Mouse (Mus musculus): ENCODE results near the gene 1700034J05Rik. TPM values are rescaled to one million over a fixed set of nuclear protein-coding genes. Genes with fewer than 3 reads are reported as not detected.

The 1700034J05Rik gene
- polyA plus RNA-seq, 1 experiment from 2014 or later, result 0.54 TPM

- Histone ChIP-seq H3K4me3 (ENCODE audit: low read depth, low read length) (no peak overlapping the region), H3K4me2 (replicated peaks; ENCODE audit: low read depth, low read length) (no peak overlapping the region), H3K27me3 (ENCODE audit: control insufficient read depth, insufficient read depth, low read length) (no peaks in the 10 kb centered on the region), H3K4me1 (ENCODE audit: control insufficient read depth, insufficient read depth, low read length) (peaks cover 5% of the 10 kb centered on the region), H3K9ac (replicated peaks; ENCODE audit: low read depth, low read length) (no peak overlapping the region), H3K9me3 (ENCODE audit: control insufficient read depth, low read depth, low read length) (no peaks in the 10 kb centered on the region), H3K36me3 (ENCODE audit: control insufficient read depth, insufficient read depth, low read length) (no peaks in the 10 kb centered on the region), H3K27ac (ENCODE audit: low read length) (no peak overlapping the region)
- ATAC-seq (ENCODE audit: insufficient number of reproducible peaks, insufficient read depth, low FRiP score, low read depth), result no peak
- WGBS, result 67% methylated on average over 5 of the region's 5 CpGs
Observed at GRCm38 (mm10) chr6:146960956-146961355, 6.7 kb upstream of the 1700034J05Rik start.

GRCm38 (mm10) chr6:146959908-146960680, 5.9 kb upstream of the 1700034J05Rik start:
- ATAC-seq (ENCODE audit: insufficient number of reproducible peaks, insufficient read depth, low FRiP score, low read depth), result no peak
- Histone ChIP-seq H3K4me1 (ENCODE audit: control insufficient read depth, insufficient read depth, low read length) (peaks cover 7% of the 10 kb centered on the region; the same call in 1 of the 2 replicates), H3K36me3 (ENCODE audit: control insufficient read depth, insufficient read depth, low read length) (no peaks in the 10 kb centered on the region), H3K4me2 (replicated peaks; ENCODE audit: low read depth, low read length) (no peak overlapping the region), H3K4me3 (ENCODE audit: low read depth, low read length) (no peak overlapping the region), H3K9ac (replicated peaks; ENCODE audit: low read depth, low read length) (no peak overlapping the region), H3K27me3 (ENCODE audit: control insufficient read depth, insufficient read depth, low read length) (no peaks in the 10 kb centered on the region), H3K9me3 (ENCODE audit: control insufficient read depth, low read depth, low read length) (no peaks in the 10 kb centered on the region), H3K27ac (ENCODE audit: low read length) (no peak overlapping the region)
- WGBS, result 73% methylated on average over 9 of the region's 9 CpGs

- Histone ChIP-seq H3K9me3 (ENCODE audit: control insufficient read depth, low read depth, low read length) (no peaks in the 10 kb centered on the region), H3K27me3 (ENCODE audit: control insufficient read depth, insufficient read depth, low read length) (no peaks in the 10 kb centered on the region), H3K4me2 (replicated peaks; ENCODE audit: low read depth, low read length) (no peak overlapping the region), H3K4me1 (ENCODE audit: control insufficient read depth, insufficient read depth, low read length) (peaks cover 7% of the 10 kb centered on the region; the same call in 1 of the 2 replicates), H3K9ac (replicated peaks; ENCODE audit: low read depth, low read length) (no peak overlapping the region), H3K36me3 (ENCODE audit: control insufficient read depth, insufficient read depth, low read length) (no peaks in the 10 kb centered on the region), H3K27ac (ENCODE audit: low read length) (no peak overlapping the region), H3K4me3 (ENCODE audit: low read depth, low read length) (no peak overlapping the region)
- ATAC-seq (ENCODE audit: insufficient number of reproducible peaks, insufficient read depth, low FRiP score, low read depth), result no peak
- WGBS, result 75% methylated on average over 1 of the region's 1 CpGs
Observed at GRCm38 (mm10) chr6:146958694-146959093, 4.5 kb upstream of the 1700034J05Rik start.

- Histone ChIP-seq H3K9me3 (ENCODE audit: control insufficient read depth, low read depth, low read length) (no peaks in the 10 kb centered on the region), H3K27me3 (ENCODE audit: control insufficient read depth, insufficient read depth, low read length) (no peaks in the 10 kb centered on the region), H3K4me3 (ENCODE audit: low read depth, low read length) (no peak overlapping the region), H3K4me2 (replicated peaks; ENCODE audit: low read depth, low read length) (no peak overlapping the region), H3K4me1 (ENCODE audit: control insufficient read depth, insufficient read depth, low read length) (peaks cover 7% of the 10 kb centered on the region; the same call in 1 of the 2 replicates), H3K36me3 (ENCODE audit: control insufficient read depth, insufficient read depth, low read length) (no peaks in the 10 kb centered on the region), H3K9ac (replicated peaks; ENCODE audit: low read depth, low read length) (no peak overlapping the region), H3K27ac (ENCODE audit: low read length) (no peak overlapping the region)
- 85% methylated on average over 1 of the region's 1 CpGs for WGBS
- ATAC-seq (ENCODE audit: insufficient number of reproducible peaks, insufficient read depth, low FRiP score, low read depth), result no peak
Observed at GRCm38 (mm10) chr6:146956961-146957360, 2.7 kb upstream of the 1700034J05Rik start.

- no peaks in the 10 kb centered on the region for H3K27me3 ChIP-seq (ENCODE audit: control insufficient read depth, insufficient read depth, low read length)
- peaks cover 6% of the 10 kb centered on the region; the same call in 1 of the 2 replicates for H3K4me1 ChIP-seq (ENCODE audit: control insufficient read depth, insufficient read depth, low read length)
- H3K9ac ChIP-seq (replicated peaks; ENCODE audit: low read depth, low read length), result no peak overlapping the region
- no peak overlapping the region for H3K4me3 ChIP-seq (ENCODE audit: low read depth, low read length)
- H3K36me3 ChIP-seq (ENCODE audit: control insufficient read depth, insufficient read depth, low read length), result no peaks in the 10 kb centered on the region
- no peak overlapping the region for H3K27ac ChIP-seq (ENCODE audit: low read length)
- 48% methylated on average over 12 of the region's 12 CpGs for WGBS
- H3K4me2 ChIP-seq (replicated peaks; ENCODE audit: low read depth, low read length), result no peak overlapping the region
- no peaks in the 10 kb centered on the region for H3K9me3 ChIP-seq (ENCODE audit: control insufficient read depth, low read depth, low read length)
- ATAC-seq (ENCODE audit: insufficient number of reproducible peaks, insufficient read depth, low FRiP score, low read depth), result peak; percentile 83; the same call in 1 of the 2 replicates
Observed at GRCm38 (mm10) chr6:146955896-146956295, 1.7 kb upstream of the 1700034J05Rik start.

- Histone ChIP-seq H3K9me3 (ENCODE audit: control insufficient read depth, low read depth, low read length) (no peaks in the 10 kb centered on the region), H3K27me3 (ENCODE audit: control insufficient read depth, insufficient read depth, low read length) (no peaks in the 10 kb centered on the region), H3K4me2 (replicated peaks; ENCODE audit: low read depth, low read length) (no peak overlapping the region), H3K9ac (replicated peaks; ENCODE audit: low read depth, low read length) (no peak overlapping the region), H3K4me3 (ENCODE audit: low read depth, low read length) (no peak overlapping the region), H3K36me3 (ENCODE audit: control insufficient read depth, insufficient read depth, low read length) (no peaks in the 10 kb centered on the region), H3K4me1 (ENCODE audit: control insufficient read depth, insufficient read depth, low read length) (0 out of 2 replicates have a peak, but pooled peaks cover 4% of the 10 kb centered on the region), H3K27ac (ENCODE audit: low read length) (no peak overlapping the region)
- no peak for ATAC-seq (ENCODE audit: insufficient number of reproducible peaks, insufficient read depth, low FRiP score, low read depth)
- 60% methylated on average over 1 of the region's 1 CpGs for WGBS
Observed at GRCm38 (mm10) chr6:146955475-146955874, 1.3 kb upstream of the 1700034J05Rik start.

- Histone ChIP-seq H3K9ac (replicated peaks; ENCODE audit: low read depth, low read length) (no peak overlapping the region), H3K9me3 (ENCODE audit: control insufficient read depth, low read depth, low read length) (no peaks in the 10 kb centered on the region), H3K4me1 (ENCODE audit: control insufficient read depth, insufficient read depth, low read length) (peaks cover 22% of the 10 kb centered on the region; the same call in 1 of the 2 replicates), H3K36me3 (ENCODE audit: control insufficient read depth, insufficient read depth, low read length) (no peaks in the 10 kb centered on the region), H3K27me3 (ENCODE audit: control insufficient read depth, insufficient read depth, low read length) (no peaks in the 10 kb centered on the region), H3K4me2 (replicated peaks; ENCODE audit: low read depth, low read length) (no peak overlapping the region), H3K4me3 (ENCODE audit: low read depth, low read length) (no peak overlapping the region), H3K27ac (ENCODE audit: low read length) (no peak overlapping the region)
- no peak for ATAC-seq (ENCODE audit: insufficient number of reproducible peaks, insufficient read depth, low FRiP score, low read depth)
- 30% methylated on average over 1 of the region's 1 CpGs for WGBS
Observed at GRCm38 (mm10) chr6:146950454-146950832, 3.8 kb downstream of the 1700034J05Rik start.

- Histone ChIP-seq H3K27me3 (ENCODE audit: control insufficient read depth, insufficient read depth, low read length) (no peaks in the 10 kb centered on the region), H3K9me3 (ENCODE audit: control insufficient read depth, low read depth, low read length) (no peaks in the 10 kb centered on the region), H3K4me1 (ENCODE audit: control insufficient read depth, insufficient read depth, low read length) (peaks cover 24% of the 10 kb centered on the region), H3K9ac (replicated peaks; ENCODE audit: low read depth, low read length) (no peak overlapping the region), H3K27ac (ENCODE audit: low read length) (no peak overlapping the region), H3K36me3 (ENCODE audit: control insufficient read depth, insufficient read depth, low read length) (no peaks in the 10 kb centered on the region), H3K4me3 (ENCODE audit: low read depth, low read length) (no peak overlapping the region), H3K4me2 (replicated peaks; ENCODE audit: low read depth, low read length) (no peak overlapping the region)
- no peak for ATAC-seq (ENCODE audit: insufficient number of reproducible peaks, insufficient read depth, low FRiP score, low read depth)
- WGBS, result 65% methylated on average over 10 of the region's 10 CpGs
Observed at GRCm38 (mm10) chr6:146949682-146950453, 4.4 kb downstream of the 1700034J05Rik start.
